Mouse (Mus musculus) urinary bladder, adult 2 months (tissue): Measurements from ENCODE around the gene Hist1h2bp. TPM values are rescaled to one million over a fixed set of nuclear protein-coding genes. Genes with fewer than 3 reads are reported as not detected.
"Not testable (repeated sequence)": the region's sequence is repeated elsewhere in the genome, so short reads cannot be mapped to it uniquely, and the experiment has no call there.

Experiments
- DNase-seq: peaks from one replicate; pipeline ENCODE4 v3.0.0; 2022; ENCODE audit warnings: low spot score
- polyA plus RNA-seq: library from polyadenylated mRNA; depleted of rRNA; stranded (reverse); fragments of >200 nt; gene quantifications from 2 replicates; pipeline ENCODE4 v1.2.3, GENCODE M21; 2012; rRNA removed

Gene Hist1h2bp
- 0.16 TPM in 1 of 2 replicates, not detected in the other for polyA plus RNA-seq

DNA sequence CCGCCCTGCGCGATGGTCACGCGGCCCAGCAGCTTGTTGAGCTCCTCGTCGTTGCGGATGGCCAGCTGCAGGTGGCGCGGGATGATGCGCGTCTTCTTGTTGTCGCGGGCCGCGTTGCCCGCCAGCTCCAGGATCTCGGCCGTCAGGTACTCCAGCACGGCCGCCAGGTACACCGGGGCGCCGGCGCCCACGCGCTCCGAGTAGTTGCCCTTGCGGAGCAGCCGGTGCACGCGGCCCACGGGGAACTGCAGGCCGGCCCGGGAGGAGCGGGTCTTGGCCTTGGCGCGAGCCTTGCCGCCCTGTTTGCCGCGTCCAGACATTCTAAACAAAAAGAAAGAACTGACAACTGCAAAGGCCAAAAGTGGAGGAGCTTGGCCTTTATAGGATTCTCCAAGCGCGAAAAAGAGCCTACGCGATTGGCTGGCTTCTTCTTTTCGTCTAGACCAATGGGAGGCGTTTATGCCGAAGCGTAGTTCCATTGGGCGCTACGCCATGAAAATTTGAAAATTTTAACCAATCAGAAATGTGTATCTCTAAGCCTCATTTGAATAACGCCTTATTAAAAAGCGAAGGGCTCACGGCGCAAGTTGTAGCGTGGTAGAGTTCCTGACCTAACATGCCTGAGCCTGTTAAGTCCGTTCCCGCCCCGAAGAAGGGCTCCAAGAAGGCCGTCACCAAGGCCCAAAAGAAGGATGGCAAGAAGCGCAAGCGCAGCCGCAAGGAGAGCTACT lies at the start of gene Hist1h2bp, which contains the start of gene Hist1h2an:
Gene Hist1h2bp, plus strand, starts transcription at position 563 of the 731 bp plus-strand sequence.
Gene Hist1h2an, minus strand, starts transcription at position 320 of the 731 bp plus-strand sequence.
- DNase-seq: peak; percentile 52

- no peak for DNase-seq
Observed at GRCm38 (mm10) chr13:21745006-21745405, 42.3 kb upstream of the Hist1h2bp start.

GRCm38 (mm10) chr13:21749387-21750158 lies 37.7 kb upstream of the Hist1h2bp start:
- DNase-seq: no peak

GRCm38 (mm10) chr13:21750159-21751017 lies 36.9 kb upstream of the Hist1h2bp start, which contains the start of gene Hist1h4k:
Gene Hist1h4k (minus strand): TSS chr13:21750505.
- DNase-seq: peak; percentile 73

GRCm38 (mm10) chr13:21751417-21751816 lies 35.8 kb upstream of the Hist1h2bp start:
- DNase-seq: no peak

- DNase-seq: no peak
Observed at GRCm38 (mm10) chr13:21751827-21752226, 35.4 kb upstream of the Hist1h2bp start.

DNA sequence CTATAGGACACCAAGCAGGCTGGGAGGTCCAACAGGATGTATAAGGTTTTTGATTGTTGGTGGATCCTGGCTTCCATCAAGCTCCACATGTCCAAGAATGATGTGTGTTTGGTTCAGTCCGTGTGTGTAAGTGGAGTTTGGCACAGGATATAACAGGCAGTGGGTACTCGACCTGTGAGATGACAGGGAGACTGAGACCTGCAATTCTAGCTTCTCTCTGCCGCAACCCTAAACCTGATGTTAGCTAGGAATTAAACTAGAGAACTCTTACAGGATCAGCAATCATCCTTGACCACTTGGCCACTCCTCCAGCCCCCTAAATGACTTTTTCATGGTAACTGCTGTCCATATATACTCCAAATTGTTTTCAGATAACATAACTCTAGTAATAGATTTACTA lies 34.9 kb upstream of the Hist1h2bp start:
- DNase-seq: no peak

DNA sequence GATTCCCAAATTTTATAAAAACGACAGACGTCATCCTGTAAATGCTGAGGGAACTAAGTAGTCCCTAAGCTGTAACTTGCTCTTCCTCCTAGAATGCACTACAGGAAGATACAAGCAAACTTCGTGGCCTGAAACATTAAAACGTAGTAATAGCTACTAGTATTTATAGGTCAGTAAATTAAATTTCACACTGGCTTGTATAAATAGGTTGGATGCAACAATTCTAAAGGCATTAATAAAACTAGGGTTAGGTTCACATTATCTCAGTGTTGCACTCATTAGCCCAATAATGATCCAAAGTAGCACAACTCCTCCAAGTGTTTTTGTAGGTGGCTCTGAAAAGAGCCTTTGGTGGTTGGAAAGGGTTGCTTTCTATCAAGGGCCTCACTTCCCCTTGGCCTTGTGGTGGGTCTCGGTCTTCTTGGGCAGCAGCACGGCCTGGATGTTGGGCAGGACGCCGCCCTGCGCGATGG lies 34.2 kb upstream of the Hist1h2bp start:
- no peak for DNase-seq

DNA sequence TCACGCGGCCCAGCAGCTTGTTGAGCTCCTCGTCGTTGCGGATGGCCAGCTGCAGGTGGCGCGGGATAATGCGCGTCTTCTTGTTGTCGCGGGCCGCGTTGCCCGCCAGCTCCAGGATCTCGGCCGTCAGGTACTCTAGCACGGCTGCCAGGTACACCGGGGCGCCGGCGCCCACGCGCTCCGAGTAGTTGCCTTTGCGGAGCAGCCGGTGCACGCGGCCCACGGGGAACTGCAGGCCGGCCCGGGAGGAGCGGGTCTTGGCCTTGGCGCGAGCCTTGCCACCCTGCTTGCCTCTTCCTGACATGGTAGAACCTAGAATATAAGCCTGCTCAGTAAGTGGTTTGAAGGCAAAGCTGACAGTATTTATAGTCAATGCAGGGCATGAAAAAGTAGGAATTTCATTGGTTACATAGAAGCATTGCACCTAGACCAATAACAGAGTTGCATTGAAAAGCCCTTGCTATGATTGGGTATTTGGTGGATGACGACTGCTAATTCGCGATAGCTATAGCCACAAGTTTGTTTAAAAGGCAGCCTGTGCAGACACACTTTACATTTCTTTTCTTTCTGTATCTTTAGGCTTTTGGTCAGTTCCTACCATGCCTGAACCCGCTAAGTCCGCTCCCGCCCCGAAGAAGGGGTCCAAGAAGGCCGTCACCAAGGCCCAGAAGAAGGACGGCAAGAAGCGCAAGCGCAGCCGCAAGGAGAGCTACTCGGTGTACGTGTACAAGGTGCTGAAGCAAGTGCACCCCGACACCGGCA lies 33.6 kb upstream of the Hist1h2bp start, which contains the start of the genes Hist1h2ak and Hist1h2bn:
Gene Hist1h2ak, minus strand, starts transcription at position 304 of the 762 bp plus-strand sequence.
Gene Hist1h2bn, plus strand, starts transcription at position 600 of the 762 bp plus-strand sequence.
- DNase-seq: peak; percentile 34

GRCm38 (mm10) chr13:21754294-21755001 lies 32.8 kb upstream of the Hist1h2bp start:
- DNase-seq: not testable (repeated sequence)

DNA sequence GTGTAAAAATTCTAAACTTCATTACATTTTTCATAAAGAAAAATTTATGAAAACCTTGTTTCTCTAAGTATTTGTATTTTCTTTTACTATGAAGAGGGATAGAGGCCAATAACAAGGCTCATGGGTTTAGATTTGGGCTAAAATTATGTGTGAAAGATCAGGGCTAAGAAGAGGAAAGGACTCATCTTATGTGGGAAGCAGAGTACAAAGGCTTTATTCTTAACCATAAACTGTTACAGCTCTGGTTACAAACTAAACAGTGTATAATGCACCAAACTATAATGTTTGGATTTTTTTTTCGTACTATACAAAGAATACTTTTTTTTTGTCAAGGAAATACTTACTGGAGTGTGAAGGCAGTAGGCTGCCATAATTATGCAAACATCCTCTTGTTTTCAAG lies 31.6 kb upstream of the Hist1h2bp start:
- DNase-seq: no peak

DNA sequence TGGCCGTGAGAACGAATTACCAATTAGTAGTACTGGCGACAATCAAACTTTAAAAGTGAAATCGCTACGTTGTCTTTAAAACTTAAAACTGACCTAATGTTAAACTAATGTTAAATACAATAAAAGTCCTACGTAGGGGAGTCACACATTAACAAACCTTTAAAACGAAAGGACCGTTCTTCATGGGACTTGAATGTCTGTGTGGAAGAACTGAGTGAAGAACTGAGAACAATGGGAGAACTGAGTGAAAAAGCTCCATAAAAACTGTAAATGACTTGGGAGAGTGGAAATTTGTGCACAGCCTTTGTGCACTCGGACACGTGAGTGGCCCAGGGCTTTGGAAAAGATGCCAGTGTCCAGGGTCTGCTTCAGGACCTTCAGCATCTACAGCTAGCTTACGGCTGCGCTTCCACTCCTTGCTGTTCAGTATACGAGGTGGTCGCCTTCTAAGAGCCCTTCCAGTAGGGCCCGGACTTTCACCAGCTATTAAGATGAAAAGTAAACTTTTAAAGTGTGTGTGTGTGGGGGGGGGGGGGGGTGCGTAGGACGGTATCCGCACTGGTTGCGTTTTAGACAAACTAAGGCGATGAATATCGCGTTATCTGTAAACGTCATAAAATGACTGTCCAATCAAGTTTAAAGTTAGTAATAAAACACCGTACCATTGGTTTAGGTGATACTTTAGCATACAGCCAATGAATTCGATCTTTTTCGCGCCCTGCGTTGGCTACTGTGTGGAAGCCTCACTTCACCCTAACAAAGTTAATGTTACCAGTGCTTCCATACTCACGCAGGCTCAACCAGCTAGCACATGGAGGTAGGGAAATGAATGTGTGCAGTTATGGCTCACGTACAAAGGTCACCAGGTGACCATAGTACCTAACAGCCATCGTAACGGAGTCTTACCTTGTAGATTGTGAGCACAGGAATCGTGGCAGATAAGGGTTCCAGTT lies 8.2 kb upstream of the Hist1h2bp start:
- no peak for DNase-seq

DNA sequence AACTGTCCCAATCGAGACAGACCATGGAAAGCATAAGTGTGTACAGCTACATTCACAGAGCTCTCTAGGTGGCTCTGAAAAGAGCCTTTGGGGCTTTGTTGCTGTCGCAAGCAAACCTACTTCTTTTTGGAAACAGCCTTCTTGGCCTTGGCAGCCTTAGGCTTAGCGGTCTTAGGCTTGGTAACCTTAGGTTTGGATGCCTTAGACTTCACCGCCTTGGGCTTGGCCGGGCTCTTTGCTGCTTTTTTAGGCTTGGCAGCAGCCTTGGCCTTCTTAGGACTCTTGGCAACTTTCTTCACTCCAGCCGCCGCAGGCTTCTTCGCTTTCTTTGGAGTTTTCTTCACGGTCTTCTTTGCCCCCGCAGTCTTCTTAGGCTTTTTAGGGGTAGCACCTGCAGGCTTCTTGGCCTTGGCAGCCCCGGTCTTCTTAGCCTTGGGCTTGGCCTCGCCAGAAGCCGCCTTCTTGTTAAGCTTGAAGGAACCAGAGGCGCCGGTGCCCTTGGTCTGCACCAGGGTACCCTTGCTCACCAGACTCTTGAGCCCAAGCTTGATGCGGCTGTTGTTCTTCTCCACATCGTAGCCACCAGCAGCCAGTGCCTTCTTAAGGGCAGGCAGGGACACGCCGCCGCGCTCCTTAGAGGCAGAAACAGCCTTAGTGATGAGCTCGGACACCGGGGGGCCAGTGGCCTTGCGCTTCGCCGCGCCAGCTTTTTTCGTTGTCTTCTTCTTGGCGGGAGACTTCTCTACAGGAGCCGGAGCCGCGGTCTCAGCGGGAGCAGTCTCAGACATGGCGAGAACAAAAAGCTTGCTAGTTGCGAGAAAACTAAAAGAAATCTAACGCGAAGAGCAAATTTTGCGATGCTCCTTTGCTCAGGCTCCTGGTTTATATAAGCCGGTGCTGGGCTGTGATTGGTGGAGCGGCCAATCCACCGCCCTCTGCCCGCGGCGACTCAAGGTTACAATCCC lies 7.2 kb upstream of the Hist1h2bp start, which contains the start of gene Hist1h1b:
Gene Hist1h1b, minus strand, starts transcription at position 859 of the 965 bp plus-strand sequence.
- peak; percentile 27 for DNase-seq

- DNase-seq: no peak
Observed at GRCm38 (mm10) chr13:21781021-21781555, 6.2 kb upstream of the Hist1h2bp start.

GRCm38 (mm10) chr13:21781639-21782038 lies 5.6 kb upstream of the Hist1h2bp start:
- DNase-seq: no peak

GRCm38 (mm10) chr13:21782361-21783254 lies 4.7 kb upstream of the Hist1h2bp start:
- not testable (repeated sequence) for DNase-seq
